Mouse (Mus musculus) ovary, postnatal 10 days (tissue): Measurements from ENCODE around the gene Clstn2.

ENCODE experiments used
- DNase-seq: peaks from one replicate; pipeline ENCODE4 v3.0.0; 2022; ENCODE audit warnings: low spot score

The Clstn2 gene

DNA sequence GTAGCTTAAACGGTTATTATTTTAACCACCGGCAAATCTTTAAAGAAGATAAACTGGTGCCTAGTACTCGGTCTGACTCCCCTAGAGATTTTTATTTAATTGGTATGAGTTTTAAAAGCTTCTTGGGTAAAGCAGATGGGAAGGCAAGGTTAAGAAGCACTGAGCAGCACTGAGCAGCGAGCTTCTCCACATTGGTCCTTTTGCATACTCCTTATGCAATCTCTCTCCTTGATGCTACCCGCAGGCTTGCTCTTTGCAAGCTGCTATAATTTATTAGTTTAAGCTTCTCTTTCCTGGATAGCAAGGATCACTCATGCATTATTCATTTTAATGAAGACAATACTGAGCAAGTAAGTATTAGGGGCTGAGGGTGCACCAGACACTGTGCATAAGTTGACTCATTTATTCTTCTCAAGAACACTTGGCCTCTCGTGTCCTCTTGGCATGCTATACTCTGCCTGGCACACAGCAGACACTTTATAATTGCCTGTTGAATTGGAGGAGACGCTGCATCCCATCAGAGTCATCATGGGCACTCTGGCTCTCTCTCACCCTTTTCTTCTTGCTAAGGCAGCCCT lies 561.9 kb downstream of the Clstn2 start:
- no peak for DNase-seq

DNA sequence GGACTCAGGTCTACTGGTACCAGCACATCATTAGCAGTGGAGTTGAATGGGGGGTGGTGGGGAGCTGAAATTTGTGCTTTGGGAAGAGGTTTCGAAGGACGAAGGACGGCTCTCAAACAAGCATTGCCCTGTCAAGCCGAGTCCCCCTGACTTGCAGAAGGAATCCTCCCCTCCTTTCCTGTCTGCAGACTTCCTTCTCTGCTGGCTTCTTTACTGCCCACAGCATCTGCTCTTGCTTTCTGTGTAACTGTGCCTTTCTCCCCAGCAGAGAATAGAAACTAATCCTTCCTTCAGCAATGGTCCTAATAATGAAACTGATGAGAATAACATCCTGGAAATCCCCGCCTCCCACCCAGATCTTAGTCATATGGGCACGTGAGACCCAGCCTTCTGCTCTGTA lies 572.5 kb downstream of the Clstn2 start:
- DNase-seq: no peak

DNA sequence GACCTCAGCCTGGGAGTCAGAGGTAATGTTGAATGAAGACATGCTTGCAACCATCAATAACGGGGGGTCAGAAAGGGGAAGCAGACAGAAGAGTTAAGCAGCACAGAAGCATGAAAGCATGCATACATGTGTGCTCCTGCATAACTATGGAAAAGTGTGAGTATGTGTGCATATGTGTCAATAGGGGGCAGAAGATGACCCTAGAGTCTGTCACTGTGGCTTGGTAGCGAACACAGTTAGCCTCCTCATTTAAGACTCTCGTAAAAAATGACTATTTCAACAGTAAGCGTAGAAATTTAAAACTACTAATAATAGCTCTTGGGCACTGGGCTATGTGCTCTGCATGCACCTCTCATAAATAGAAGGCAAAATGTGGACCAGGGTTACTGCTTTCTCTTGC lies 573.2 kb downstream of the Clstn2 start:
- no peak for DNase-seq

DNA sequence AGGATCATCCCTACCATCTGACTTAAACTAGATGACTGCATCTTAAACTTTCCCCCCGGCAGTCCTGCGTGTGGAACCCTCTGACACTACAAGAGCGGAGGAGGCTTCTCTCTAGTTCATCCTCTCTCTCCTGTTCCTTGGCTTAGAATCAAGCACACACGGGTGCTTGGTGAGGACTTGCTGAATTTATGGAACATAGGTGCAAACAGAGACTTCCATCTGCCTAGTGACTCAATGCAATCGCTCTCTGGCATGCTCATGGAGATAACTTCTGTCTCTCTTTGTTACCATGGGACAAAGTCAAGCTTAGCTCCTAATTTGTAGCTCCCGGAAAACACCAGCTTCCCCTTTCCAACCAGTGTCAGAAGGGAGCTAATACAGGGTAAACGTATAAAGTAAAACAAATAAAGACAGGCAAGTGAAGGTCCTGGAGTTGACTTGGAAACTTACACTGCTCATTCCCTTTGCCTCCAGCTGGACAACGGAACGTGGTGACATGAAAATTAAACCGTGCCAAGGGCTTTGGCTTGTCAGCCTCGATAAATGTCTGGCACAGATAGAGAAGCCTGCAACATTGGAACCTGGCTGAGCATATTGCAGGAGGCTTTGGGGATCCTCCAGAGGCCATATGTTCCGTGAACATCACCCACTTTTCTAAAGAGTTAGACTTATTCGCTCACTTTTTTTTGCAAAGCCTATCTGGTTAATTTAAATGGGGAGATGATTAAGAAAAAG lies 583.5 kb downstream of the Clstn2 start:
- DNase-seq: no peak

DNA sequence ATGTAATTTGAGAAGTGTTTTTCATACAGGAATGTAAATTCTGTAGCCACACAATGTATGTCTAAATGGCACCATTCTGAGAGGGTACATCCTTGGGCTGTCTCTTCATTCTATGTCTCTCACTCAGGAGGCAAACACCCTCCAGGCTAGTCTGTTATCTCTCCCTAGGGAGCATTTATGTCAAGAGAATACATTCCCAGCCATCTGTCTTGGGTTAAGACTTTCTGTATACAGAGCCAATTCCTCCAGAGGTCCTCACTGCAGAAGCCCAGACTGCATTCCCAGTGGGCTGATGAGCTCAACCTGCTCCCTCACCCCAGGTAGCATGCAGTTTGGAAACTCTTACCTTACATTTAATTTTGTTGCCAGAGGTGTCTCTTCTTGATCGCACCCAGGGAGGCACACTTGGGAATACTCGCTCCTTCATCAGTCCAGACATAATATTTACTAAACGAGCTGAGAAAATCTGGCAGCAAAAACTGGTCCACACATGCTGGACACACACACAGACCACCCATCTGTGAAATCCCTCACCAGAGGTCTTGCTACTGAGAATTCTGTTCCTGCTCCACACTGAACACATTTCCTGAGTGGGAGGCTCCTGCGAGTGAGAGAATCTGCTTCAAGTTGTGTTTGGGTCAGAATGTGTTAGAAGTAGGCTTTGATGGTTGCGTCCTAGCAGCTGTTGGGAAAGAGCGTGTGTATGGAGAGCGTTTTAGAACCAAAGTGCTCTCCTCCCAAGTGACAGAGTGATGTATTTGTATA lies 592.9 kb downstream of the Clstn2 start:
- no peak for DNase-seq

DNA sequence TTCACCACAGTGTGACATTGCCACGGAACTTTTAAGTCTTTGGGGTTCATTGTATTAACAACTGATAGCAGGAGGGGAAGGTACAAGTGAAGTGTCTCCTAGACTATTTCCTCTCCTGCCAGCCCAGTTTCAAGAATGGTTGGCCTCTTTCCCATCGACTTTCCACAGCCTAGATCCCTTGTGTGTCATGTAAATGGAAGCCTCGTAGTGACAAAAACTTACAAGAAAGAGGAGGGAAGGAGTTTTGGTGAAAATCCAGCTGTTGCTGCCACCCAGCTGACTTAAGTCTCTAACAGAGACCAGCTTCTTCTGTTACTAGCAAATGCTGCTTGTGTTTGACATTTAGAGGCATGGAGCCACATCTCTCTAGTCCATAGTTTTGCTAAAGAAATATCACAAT lies 598.3 kb downstream of the Clstn2 start:
- DNase-seq: no peak

DNA sequence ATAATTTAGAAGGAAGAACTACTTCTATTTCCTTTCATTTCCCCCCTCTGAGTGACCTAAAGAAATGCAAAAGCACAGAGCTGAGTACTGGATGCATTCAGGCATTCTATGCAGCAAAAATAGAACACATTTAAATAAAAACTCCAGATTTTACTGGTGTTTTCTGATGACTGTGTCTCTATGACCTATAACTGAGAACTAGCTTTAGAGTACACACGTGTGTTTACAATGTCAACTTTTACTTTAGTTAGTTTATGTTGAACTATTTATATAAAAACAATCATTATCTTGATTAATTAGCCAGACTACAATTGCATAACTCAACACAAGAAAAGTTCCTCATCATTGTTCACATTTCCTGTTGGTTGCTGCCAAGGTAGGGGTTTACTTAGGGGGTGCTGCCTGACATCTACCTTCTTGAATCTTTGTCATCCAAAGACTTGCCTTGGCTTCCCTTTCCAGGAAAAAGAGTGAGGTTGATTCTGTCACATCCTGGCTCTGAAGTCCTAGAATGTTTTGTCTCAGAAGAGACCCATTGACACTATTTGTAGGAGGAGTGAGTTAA lies 603.0 kb downstream of the Clstn2 start:
- DNase-seq: no peak

DNA sequence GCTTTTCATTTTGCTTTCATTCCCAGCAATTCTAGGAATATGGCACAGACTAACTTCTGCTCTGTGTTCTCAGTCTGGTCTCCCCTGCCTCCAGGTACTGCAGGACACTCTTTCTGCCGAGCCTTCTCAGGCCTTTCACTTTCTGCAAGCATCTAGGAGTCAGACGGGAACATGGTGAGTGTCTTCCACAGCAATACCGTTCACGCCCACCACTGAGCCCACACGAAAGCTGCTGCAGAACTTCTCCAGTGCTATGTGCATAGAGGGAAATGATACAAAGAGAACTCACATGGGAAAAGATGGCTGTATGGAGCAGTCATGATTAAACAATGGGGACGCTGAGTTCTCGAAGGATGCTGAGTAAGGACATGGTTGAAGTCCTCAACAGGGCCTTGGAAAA lies 604.9 kb downstream of the Clstn2 start:
- DNase-seq: no peak

DNA sequence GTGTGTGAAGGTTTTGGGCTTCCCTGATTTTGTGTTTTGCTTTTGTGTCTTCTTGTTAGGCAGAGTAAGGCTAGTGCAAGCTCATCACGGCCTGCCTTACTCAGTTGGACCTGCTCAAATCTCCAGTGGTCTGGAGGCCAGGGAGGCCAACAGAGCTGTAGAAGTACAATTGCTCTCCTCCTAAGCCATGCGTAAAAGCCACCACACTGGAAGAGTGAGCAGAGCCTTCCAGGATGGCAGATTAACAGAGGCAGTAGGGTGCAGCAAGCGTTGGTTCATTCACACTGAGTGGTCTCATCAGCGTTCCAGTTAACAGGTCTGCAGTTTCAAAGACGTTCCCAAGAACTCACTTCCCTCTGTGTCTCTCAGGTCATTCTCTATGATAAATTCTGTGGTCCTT lies 612.1 kb downstream of the Clstn2 start:
- no peak for DNase-seq

DNA sequence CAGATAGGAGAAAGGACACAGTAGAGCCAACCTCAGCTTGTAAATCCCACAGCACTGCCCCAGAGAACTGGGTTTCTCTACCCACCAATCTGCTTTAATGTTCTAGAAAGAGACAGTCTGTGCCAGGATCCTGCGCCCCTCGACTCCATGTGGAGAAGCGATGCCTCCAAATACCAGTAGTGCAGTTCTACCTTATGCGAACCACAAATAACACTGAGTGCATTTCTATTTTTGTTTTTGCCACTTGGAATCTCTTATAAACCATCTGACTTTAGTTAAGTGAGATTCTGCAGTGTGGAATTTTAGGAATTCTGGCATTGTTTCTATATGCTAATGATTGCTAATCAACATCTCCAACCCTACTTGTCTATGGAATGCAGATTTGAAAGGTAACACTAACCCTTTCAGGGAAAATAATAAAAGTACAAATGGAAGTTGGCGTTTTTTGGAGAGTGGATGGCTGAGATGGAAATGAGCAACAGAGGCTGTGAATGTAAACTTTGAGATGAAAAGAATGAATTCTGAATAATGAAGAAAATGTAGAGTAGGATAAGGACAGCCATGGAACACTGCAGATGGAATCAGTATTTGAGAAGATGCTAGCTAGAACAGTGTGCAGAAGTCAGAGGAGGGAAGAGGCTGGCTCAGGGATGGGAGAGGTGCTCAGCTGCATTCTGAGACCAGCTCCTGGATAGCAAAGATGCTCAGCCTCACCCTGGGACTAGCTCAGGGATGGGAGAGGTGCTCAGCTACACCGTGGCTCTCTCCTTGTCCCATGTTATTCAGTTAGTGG lies 617.9 kb downstream of the Clstn2 start:
- DNase-seq: no peak

DNA sequence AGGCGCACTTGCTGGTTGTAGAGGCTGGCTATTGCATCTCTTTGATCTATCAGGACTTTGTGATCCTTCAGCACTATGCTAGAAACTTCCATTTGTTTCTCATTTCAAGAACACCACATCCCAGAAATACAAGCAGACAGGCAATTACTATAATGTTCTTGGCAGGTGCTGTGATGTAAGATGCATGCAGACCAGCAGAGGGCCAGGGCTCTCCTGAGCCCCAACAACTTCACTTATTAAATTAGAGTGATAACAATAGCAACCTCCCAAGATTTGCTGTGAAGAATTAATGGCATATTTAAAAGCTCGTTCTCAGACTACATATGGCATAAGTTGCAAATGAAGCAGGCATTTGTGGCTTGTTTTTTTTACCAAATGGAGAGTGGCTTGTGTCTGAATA lies 624.8 kb downstream of the Clstn2 start:
- no peak for DNase-seq
